Mouse (Mus musculus): ENCODE results near the gene Oxt. TPM values are rescaled to one million over a fixed set of nuclear protein-coding genes. Genes with fewer than 3 reads are reported as not detected.
"Not testable (repeated sequence)": the region's sequence is repeated elsewhere in the genome, so short reads cannot be mapped to it uniquely, and the experiment has no call there.

Gene Oxt
- not detected for total RNA-seq (2022)

DNA sequence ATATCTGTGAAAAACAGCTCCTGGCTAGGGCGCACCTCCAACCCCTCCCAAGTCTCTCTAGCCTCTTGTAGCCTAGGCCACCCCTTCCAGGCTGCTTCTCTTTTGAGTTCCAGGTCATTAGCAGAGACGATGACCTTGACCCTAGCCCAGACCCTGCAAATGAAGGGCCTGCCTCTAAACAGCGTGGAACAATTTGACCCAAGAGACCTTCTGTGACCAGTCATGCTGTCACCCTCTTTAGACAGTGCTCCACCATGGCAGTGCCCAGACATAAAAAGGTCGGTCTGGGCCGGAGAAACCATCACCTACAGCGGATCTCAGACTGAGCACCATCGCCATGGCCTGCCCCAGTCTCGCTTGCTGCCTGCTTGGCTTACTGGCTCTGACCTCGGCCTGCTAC, at the start of gene Oxt:
Oxt (plus strand) TSS at position 301 of the 400 bp plus-strand sequence.
- DNase-seq (ENCODE audit: low spot score), result no peak

GRCm38 (mm10) chr2:130528457-130528856, 47.5 kb upstream of the Oxt start:
- DNase-seq (ENCODE audit: low spot score), result no peak

DNA sequence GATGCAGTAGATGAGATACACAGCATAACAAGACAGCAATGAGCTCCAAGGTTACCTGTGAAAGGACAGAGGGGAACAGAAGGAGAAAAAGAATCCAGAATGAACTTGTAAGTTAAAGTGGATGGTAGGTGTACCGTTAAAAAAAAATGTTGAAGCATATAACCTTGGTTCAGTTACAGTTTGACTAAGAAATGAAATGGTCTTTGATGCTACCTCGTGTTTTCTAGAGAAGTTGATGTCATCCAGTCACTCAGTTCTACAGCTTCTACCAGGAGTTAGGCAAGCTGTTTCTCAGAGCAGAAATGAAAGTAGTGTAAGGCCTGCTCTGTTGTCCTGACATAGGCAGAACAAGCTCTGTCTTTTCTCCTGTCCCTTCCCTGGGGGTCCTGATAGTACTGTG, 46.7 kb upstream of the Oxt start:
- DNase-seq (ENCODE audit: low spot score), result no peak

- no peak for DNase-seq (ENCODE audit: low spot score)
Measured at GRCm38 (mm10) chr2:130529925-130530324, 46.0 kb upstream of the Oxt start.

DNA sequence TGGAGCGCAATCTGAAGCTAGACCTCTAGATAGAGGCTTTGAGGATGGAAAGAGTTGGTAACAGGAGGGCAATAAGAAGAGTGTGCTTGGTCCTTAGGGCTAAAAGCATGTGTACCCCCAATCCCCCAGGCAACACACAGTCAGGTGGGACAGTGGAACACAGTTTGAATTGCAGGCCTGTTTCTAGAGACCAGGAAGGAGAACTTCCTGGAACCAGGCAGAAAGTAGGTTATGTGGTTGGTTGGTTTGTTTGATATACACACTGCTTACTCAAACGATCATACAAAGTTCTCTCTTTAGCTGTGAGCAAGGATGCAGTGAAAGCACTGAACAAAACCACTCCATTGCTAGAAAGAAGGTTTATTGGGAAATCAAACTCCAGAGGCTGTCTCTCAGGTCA, 43.8 kb upstream of the Oxt start:
- no peak for DNase-seq (ENCODE audit: low spot score)

GRCm38 (mm10) chr2:130535017-130535416, 41.0 kb upstream of the Oxt start:
- DNase-seq (ENCODE audit: low spot score), result no peak

GRCm38 (mm10) chr2:130536890-130537289, 39.1 kb upstream of the Oxt start:
- no peak for DNase-seq (ENCODE audit: low spot score)

DNA sequence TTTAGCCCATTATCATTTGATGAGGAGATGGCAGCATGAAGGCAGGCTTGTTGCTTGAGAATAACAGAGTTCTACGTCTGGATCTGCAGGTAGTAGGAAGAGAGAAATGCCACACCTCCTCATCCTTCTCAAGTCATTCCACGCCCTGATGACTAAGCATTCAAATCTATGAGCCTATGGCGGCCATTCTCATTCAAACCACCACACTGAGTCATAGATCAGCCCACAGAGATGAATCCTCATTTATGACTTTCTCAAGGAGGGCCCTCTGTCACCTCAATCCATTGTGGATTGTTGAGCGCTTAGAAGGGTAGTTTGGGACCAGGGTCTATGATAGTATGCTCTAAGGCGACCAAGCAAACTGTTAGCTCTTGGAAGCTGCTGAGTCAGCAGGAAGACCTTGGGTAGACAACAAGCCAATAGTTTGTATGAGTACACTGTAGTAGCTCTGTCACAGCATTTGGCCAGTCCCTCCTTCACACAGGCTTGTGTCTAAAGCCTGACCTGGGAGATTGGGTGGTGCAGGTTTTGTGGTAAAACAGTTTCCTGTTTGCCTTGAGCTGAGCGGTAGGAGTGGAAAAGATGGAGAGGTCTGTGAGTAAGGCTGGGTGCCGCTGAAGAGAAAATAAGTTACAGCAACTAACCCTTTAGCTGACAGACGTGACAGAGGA, 37.0 kb upstream of the Oxt start:
- no peak for DNase-seq (ENCODE audit: low spot score)

GRCm38 (mm10) chr2:130540266-130540665, 35.7 kb upstream of the Oxt start:
- no peak for DNase-seq (ENCODE audit: low spot score)

DNA sequence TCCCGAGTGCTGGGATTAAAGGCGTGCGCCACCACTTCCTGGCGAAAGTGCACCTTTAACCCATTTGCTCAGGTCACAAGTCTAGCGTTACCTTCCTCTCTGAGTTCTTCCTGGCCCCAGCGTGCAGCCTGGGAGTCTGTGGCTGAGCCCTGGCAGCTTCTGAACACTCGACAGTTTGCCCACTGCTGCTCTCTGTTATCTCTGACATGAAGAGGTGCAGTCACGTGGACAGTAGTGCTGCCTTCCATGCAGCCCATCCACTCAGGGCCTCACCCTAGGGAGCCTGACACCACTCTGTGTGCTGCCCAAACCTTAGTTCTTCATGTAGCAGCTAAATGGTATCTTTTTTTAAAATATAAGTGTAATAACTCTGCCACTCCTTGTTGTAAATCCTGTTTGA, 29.0 kb upstream of the Oxt start:
- no peak for DNase-seq (ENCODE audit: low spot score)

DNA sequence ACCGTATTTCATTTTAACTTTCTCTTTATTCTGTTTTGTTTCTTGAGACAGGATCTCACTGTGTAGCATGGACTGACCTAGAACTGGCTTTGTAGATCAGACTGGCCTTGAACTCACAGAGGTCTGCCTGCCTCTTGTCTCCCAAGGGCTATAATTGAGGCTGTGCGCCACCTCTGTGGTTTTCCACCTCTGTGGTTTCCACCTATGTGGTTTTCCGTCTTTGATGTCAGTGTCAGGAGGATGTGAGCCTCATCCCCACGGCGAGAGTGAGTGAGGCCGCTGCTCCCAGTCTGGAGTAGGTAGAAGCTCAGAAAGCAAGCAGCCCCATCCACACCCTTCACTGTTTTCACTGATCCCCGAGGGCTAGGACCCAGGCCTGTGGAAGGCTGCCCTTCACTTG, 21.1 kb upstream of the Oxt start:
- DNase-seq (ENCODE audit: low spot score), result no peak

GRCm38 (mm10) chr2:130556292-130556691, 19.7 kb upstream of the Oxt start:
- no peak for DNase-seq (ENCODE audit: low spot score)

- no peak for DNase-seq (ENCODE audit: low spot score)
Measured at GRCm38 (mm10) chr2:130557462-130557861, 18.5 kb upstream of the Oxt start.

DNA sequence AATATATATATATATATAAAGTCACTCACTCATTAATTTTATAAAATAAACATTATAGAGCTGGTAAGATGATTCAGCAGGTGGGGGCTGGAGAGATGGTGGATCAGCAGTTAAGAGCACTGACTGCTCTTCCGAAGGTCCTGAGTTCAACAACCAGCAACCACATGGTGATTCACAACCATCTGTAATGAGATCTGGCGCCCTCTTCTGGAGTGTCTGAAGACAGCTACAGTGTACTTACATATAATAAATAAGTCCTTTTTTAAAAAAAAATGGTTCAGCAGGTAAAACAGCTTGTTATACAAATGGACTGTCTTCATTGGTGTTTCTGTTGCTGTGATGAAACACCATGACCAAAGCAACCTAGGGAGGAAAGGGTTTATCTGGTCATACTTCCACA, 18.0 kb upstream of the Oxt start:
- DNase-seq (ENCODE audit: low spot score), result no peak

GRCm38 (mm10) chr2:130563212-130564055, 12.5 kb upstream of the Oxt start, which contains the start of gene Mrps26:
TSS of gene Mrps26 (plus strand) at chr2:130563742.
- DNase-seq (ENCODE audit: low spot score), result peak; percentile 91

DNA sequence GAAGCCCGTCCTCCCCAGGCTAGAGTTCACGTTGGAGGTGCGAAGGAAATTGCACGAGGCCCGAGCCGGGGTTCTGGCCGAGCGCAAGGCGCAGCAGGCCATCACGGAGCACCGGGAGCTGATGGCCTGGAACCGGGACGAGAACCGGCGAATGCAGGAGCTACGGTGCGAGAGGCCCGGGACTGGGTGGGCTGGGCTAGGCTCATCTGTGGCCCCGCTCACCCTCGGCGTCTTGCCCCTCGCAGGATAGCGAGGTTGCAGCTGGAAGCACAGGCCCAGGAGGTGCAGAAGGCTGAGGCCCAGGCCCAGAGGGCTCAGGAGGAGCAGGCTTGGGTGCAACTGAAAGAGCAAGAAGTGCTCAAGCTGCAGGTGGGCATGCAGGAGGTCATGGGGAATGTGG, 11.9 kb upstream of the Oxt start:
- DNase-seq (ENCODE audit: low spot score), result no peak

GRCm38 (mm10) chr2:130564983-130565382, 11.0 kb upstream of the Oxt start:
- no peak for DNase-seq (ENCODE audit: low spot score)

GRCm38 (mm10) chr2:130568921-130569320, 7.1 kb upstream of the Oxt start:
- no peak for DNase-seq (ENCODE audit: low spot score)

DNA sequence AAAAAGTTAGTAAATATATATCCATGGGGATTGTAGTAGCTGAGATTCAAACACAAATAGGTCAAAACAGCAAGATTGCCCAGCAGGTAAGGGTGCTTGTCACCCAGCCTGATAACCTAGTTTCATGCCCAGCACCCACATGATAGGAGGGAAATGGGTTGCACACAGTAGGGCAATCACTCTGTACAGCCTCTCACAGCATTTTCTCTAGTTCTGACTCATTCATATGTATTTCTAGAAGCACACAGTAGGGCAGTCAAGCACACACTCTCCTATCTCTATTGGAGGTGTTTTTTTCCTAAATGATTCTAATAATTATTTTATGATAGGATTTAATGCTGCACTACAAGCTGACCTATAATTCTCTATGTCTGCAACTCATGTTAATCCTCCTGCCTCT, 6.0 kb upstream of the Oxt start:
- no peak for DNase-seq (ENCODE audit: low spot score)

- no peak for DNase-seq (ENCODE audit: low spot score)
Measured at GRCm38 (mm10) chr2:130574960-130575359, 1.0 kb upstream of the Oxt start.

DNA sequence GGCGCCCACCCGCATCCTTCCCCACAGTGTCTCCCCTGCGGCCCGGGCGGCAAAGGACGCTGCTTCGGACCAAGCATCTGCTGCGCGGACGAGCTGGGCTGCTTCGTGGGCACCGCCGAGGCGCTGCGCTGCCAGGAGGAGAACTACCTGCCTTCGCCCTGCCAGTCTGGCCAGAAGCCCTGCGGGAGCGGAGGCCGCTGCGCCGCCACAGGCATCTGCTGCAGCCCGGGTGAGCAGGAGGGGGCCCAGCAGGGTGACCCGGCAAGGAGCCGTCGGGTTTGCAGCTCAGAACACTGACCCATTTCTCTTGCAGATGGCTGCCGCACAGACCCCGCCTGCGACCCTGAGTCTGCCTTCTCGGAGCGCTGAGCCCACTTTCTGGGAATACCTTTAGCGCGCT, 591 bp downstream of the Oxt start:
- not testable (repeated sequence) for DNase-seq (ENCODE audit: low spot score)

GRCm38 (mm10) chr2:130577021-130577420, 1.0 kb downstream of the Oxt start:
- no peak for DNase-seq (ENCODE audit: low spot score)

GRCm38 (mm10) chr2:130577632-130578031, 1.7 kb downstream of the Oxt start:
- peak; percentile 26 for DNase-seq (ENCODE audit: low spot score)

All from heart, adult 8-10 months (tissue).